Mouse (Mus musculus): Measurements from ENCODE around the gene Ptgds.

The Ptgds gene

GRCm38 (mm10) chr2:25488671-25489068 is 18.8 kb upstream of the Ptgds start:
- no peaks in the 10 kb centered on the region for H3K9me3 ChIP-seq (ENCODE audit: low read length)
- 0 out of 2 replicates have a peak, but pooled peaks cover 2% of the 10 kb centered on the region for H3K27me3 ChIP-seq (ENCODE audit: insufficient read depth, low read length)
- no peaks in the 10 kb centered on the region for H3K36me3 ChIP-seq (ENCODE audit: insufficient read depth, low read length)
- H3K4me3 ChIP-seq (replicated peaks; ENCODE audit: low read length): no peak overlapping the region
- TF ChIP-seq NANOG (IDR thresholded peaks at IDR 0.05; ENCODE audit: borderline replicate concordance, low read length) (no peak), CTCF (conservative IDR thresholded peaks at IDR 0.05; ENCODE audit: low read length) (no peak), POU5F1 (IDR thresholded peaks at IDR 0.05; ENCODE audit: borderline replicate concordance, low read length) (no peak)
- 0 out of 2 replicates have a peak, but pooled peaks cover 3% of the 10 kb centered on the region for H3K4me1 ChIP-seq (replicated peaks; ENCODE audit: low read depth, low read length)

GRCm38 (mm10) chr2:25487965-25488670 is 18.3 kb upstream of the Ptgds start:
- 0 out of 2 replicates have a peak, but pooled peaks cover 3% of the 10 kb centered on the region for H3K4me1 ChIP-seq (replicated peaks; ENCODE audit: low read depth, low read length)
- TF ChIP-seq POU5F1 (IDR thresholded peaks at IDR 0.05; ENCODE audit: borderline replicate concordance, low read length) (no peak), NANOG (IDR thresholded peaks at IDR 0.05; ENCODE audit: borderline replicate concordance, low read length) (no peak), CTCF (conservative IDR thresholded peaks at IDR 0.05; ENCODE audit: low read length) (no peak)
- no peaks in the 10 kb centered on the region for H3K9me3 ChIP-seq (ENCODE audit: low read length)
- H3K36me3 ChIP-seq (ENCODE audit: insufficient read depth, low read length): no peaks in the 10 kb centered on the region
- H3K27me3 ChIP-seq (ENCODE audit: insufficient read depth, low read length): 0 out of 2 replicates have a peak, but pooled peaks cover 6% of the 10 kb centered on the region
- no peak overlapping the region for H3K4me3 ChIP-seq (replicated peaks; ENCODE audit: low read length)

- no peaks in the 10 kb centered on the region for H3K9me3 ChIP-seq (ENCODE audit: low read length)
- 0 out of 2 replicates have a peak, but pooled peaks cover 3% of the 10 kb centered on the region for H3K4me1 ChIP-seq (replicated peaks; ENCODE audit: low read depth, low read length)
- H3K27me3 ChIP-seq (ENCODE audit: insufficient read depth, low read length): 0 out of 2 replicates have a peak, but pooled peaks cover 6% of the 10 kb centered on the region
- no peaks in the 10 kb centered on the region for H3K36me3 ChIP-seq (ENCODE audit: insufficient read depth, low read length)
- H3K4me3 ChIP-seq (replicated peaks; ENCODE audit: low read length): no peak overlapping the region
- TF ChIP-seq POU5F1 (IDR thresholded peaks at IDR 0.05; ENCODE audit: borderline replicate concordance, low read length) (no peak), NANOG (IDR thresholded peaks at IDR 0.05; ENCODE audit: borderline replicate concordance, low read length) (no peak), CTCF (conservative IDR thresholded peaks at IDR 0.05; ENCODE audit: low read length) (no peak)
Measured at GRCm38 (mm10) chr2:25484901-25485647, 15.2 kb upstream of the Ptgds start.

- 0 out of 2 replicates have a peak, but pooled peaks cover 6% of the 10 kb centered on the region for H3K27me3 ChIP-seq (ENCODE audit: insufficient read depth, low read length)
- no peak overlapping the region for H3K4me3 ChIP-seq (replicated peaks; ENCODE audit: low read length)
- 0 out of 2 replicates have a peak, but pooled peaks cover 3% of the 10 kb centered on the region for H3K4me1 ChIP-seq (replicated peaks; ENCODE audit: low read depth, low read length)
- H3K36me3 ChIP-seq (ENCODE audit: insufficient read depth, low read length): no peaks in the 10 kb centered on the region
- TF ChIP-seq CTCF (conservative IDR thresholded peaks at IDR 0.05; ENCODE audit: low read length) (peak; percentile 42), POU5F1 (IDR thresholded peaks at IDR 0.05; ENCODE audit: borderline replicate concordance, low read length) (no peak)
- H3K9me3 ChIP-seq (ENCODE audit: low read length): no peaks in the 10 kb centered on the region
Measured at GRCm38 (mm10) chr2:25482969-25483368, 13.1 kb upstream of the Ptgds start.

GRCm38 (mm10) chr2:25480541-25480940 is 10.7 kb upstream of the Ptgds start:
- no peaks in the 10 kb centered on the region for H3K9me3 ChIP-seq (ENCODE audit: low read length)
- TF ChIP-seq CTCF (conservative IDR thresholded peaks at IDR 0.05; ENCODE audit: low read length): no peak
- no peak for TF ChIP-seq NANOG (IDR thresholded peaks at IDR 0.05; ENCODE audit: borderline replicate concordance, low read length)
- TF ChIP-seq POU5F1 (IDR thresholded peaks at IDR 0.05; ENCODE audit: borderline replicate concordance, low read length): no peak
- 0 out of 2 replicates have a peak, but pooled peaks cover 3% of the 10 kb centered on the region for H3K4me1 ChIP-seq (replicated peaks; ENCODE audit: low read depth, low read length)
- H3K27me3 ChIP-seq (ENCODE audit: insufficient read depth, low read length): peaks cover 19% of the 10 kb centered on the region
- H3K4me3 ChIP-seq (replicated peaks; ENCODE audit: low read length): no peak overlapping the region
- no peaks in the 10 kb centered on the region for H3K36me3 ChIP-seq (ENCODE audit: insufficient read depth, low read length)

- 0 out of 2 replicates have a peak, but pooled peaks cover under 1% of the 10 kb centered on the region for H3K4me1 ChIP-seq (replicated peaks; ENCODE audit: low read depth, low read length)
- TF ChIP-seq NANOG (IDR thresholded peaks at IDR 0.05; ENCODE audit: borderline replicate concordance, low read length): no peak
- TF ChIP-seq POU5F1 (IDR thresholded peaks at IDR 0.05; ENCODE audit: borderline replicate concordance, low read length): no peak
- no peaks in the 10 kb centered on the region for H3K9me3 ChIP-seq (ENCODE audit: low read length)
- H3K36me3 ChIP-seq (ENCODE audit: insufficient read depth, low read length): no peaks in the 10 kb centered on the region
- H3K4me3 ChIP-seq (replicated peaks; ENCODE audit: low read length): no peak overlapping the region
- peaks cover 24% of the 10 kb centered on the region for H3K27me3 ChIP-seq (ENCODE audit: insufficient read depth, low read length)
Measured at GRCm38 (mm10) chr2:25479551-25480311, 9.9 kb upstream of the Ptgds start.

- H3K36me3 ChIP-seq (ENCODE audit: insufficient read depth, low read length): no peaks in the 10 kb centered on the region
Measured at GRCm38 (mm10) chr2:25477967-25478675, 8.3 kb upstream of the Ptgds start.

More at GRCm38 (mm10) chr2:25477967-25478675, 8.3 kb upstream of the Ptgds start:
- no peaks in the 10 kb centered on the region for H3K9me3 ChIP-seq (ENCODE audit: low read length)
- H3K27me3 ChIP-seq (ENCODE audit: insufficient read depth, low read length): peaks cover 18% of the 10 kb centered on the region
- no peak overlapping the region for H3K4me3 ChIP-seq (replicated peaks; ENCODE audit: low read length)
- TF ChIP-seq CTCF (conservative IDR thresholded peaks at IDR 0.05; ENCODE audit: low read length) (no peak), POU5F1 (IDR thresholded peaks at IDR 0.05; ENCODE audit: borderline replicate concordance, low read length) (no peak), NANOG (IDR thresholded peaks at IDR 0.05; ENCODE audit: borderline replicate concordance, low read length) (no peak)
- no peaks in the 10 kb centered on the region for H3K4me1 ChIP-seq (replicated peaks; ENCODE audit: low read depth, low read length)

Data from E14TG2a.4 (cell line).